Mouse (Mus musculus) lung, postnatal 25 days (tissue): ENCODE results near the gene Phospho1.
A peak's percentile ranks its signal among the peaks of the same experiment; 100 is the strongest.

ENCODE experiments used
- DNase-seq: peaks from one replicate; pipeline ENCODE4 v3.0.0; 2022; ENCODE audit warnings: low spot score

Gene Phospho1

DNA sequence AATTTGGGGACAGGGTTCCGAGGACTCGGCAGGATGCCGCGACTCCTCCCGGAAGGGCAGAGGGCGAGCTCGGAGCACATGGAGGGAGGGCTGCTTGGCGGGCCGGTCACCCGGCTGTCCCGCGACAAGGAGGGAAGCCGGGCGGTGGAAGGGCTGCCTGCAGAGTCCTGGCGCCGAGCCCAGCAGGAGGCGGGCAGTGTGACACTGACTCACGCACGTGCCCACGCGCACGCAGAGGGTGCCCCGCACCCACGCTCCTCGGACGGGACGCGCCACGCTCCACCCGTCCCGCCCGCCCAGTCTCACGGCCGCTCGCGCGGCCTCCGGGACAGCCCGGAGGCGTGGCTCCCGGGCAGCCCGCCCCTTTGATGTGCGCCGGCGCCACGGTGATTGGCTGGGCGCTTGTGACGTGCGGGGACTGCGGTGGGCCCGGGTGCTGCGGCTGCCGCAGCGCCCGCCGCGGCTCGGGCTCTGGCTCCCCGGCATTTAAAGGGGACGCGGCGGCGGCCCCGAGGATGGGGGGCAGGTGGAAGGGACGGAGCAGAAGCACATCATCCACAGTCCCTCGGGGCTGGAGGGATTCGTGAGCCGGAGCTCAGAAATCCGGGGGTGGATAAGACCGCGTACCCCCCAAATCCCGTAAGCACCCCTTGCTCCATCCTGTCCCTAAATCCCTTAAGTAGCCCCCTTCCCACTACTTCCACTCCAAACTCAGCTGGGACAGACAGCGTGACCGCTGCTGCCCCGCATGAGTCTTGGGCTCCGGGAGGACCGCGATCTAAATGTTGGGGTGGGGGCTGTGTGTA lies at the start of gene Phospho1:
TSS of gene Phospho1 (plus strand) at position 429 of the 806 bp plus-strand sequence.
- peak; percentile 93 for DNase-seq

DNA sequence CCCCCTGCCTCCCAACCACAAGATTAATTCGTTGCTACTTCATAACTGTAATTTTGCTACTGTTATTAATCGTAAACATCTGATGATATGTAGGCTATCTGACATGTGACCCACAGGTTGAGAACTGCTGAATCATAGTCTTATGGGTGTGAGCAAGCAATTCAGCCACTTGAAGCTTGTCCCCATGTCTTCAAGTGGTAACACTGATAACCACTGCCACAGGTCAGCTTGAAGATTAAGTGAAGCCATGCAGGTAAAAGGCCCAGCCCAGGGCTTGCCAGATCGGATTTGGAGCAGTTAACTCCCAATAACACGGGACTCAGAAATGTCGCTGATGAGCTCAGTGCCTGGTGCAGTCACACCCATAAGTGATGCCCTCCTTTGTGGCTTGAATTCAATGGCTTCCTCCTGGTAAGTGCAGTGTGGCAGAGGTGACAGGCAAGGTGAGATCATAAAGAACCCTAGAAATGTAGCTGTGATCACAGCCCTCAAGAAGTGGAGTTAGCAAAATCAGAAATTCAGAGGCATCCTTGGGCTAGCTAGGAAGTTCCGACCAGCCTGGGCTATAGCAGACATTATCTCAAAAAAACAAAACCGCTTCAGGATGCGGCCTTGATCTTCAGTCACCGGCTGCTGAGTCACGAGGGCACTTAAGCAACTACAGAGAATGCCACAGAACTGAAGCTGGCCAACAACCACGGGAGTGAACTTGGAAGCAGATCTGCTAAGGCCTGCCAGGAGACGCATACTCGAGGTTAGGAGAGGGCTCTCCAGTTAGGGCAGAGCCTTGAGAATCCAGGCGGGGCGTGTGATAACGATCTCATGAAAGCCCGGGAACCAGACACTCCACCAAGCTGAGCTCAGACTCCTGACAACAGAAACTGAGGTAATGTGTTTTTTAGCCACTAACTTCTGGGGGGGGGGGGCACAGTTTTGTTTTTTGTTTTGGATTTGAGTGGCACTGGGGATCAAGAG lies 46.7 kb upstream of the Phospho1 start:
- DNase-seq: peak; percentile 93

DNA sequence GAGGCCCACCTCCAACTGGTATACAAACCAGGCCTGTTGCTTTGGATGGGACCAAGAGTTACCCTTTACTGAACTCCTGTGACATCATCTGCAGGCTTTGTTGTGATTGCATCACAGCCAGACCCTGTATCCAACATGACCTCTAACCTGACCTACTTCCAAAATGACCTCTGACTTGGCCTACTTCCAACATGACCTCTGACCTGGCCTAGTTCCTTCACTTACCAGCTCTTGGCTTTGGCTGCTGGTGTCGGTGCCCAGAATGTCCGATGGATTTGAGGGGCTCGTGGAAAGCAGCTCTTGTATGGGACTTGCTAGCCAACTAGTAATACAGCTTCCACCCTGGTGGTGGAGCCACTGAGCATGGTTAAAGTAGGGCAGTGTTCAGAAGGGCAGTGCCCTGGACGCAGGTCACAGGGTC lies 45.5 kb upstream of the Phospho1 start:
- peak; percentile 54 for DNase-seq

DNA sequence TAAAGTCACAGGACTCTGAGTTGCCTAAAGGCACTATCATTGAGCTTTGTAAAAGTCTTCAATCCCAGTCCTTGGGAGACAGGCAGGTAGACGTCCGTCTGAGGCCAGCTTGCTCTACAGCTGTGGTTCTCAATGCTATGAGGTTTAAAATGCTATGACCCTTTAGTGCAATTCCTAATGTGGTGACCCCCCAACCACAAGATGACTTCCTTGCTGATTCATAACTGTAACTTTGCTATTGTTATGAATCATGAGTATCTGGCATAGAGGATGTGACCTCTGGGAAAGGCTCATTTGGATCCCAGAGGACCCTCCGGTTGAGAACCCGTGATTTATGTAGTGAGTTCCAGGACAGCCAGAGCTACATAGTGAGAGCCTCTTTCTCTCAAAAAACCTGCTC lies 44.9 kb upstream of the Phospho1 start:
- no peak for DNase-seq

DNA sequence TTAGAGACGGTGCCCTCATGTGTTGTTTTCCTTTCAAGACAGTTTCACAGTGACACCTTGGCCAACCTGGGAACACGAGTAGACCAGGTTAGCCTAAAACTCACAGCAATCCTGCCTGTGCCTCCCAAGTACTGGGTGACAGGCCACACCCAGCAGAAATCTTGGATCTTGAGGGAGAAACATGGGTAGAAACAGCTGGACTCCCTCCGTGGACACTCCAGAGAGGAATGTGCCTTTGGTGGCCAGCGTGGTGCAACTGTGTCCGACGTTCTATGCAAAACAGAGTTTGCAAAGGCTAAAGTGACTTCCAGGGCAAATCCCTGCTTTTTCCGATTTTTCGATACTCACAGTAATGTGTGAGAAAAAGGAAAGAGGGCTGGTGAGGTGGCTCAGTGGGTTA lies 43.8 kb upstream of the Phospho1 start:
- peak; percentile 62 for DNase-seq

DNA sequence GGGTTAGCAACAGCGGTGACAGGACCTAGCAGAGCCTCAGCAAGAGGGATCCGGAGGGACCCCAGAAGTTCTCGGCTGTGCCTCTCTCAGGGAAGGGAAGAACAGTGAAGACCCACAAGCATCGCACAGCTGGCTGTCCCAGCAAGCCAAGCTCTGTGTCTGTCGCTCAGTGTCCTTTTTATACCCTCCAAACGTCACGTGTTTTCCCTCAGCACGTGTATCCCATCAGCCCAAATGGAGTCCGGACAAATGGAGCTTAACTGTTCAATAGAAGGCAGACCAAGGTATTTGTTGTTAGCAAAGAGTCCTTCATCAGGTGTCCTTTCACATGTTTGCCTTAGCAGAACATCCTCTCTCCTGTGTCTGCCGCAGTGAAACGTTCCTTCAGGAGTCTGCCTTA lies 42.7 kb upstream of the Phospho1 start:
- DNase-seq: no peak

DNA sequence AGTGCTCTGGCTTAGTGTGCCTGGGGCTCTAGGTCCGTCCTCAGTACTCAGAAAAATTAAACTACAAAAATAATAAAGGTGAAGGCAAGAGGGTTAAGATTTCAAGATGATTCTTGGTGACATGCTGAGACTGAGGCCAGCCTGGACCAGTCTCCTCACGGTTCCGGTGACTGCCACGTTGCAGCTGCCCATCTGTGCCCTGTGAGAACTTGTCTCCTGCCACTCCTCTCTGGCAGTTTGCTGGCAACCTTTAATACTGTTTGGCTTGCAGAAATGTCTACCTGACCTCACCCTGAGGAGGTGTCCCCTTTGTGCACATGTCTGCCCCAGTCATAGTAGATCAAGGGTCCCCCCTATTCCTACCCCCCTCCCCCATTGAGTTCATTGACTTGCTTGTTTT lies 40.8 kb upstream of the Phospho1 start:
- no peak for DNase-seq

- no peak for DNase-seq
These were observed 40.3 kb upstream of the Phospho1 start for GRCm38 (mm10) chr11:95783958-95784357.

GRCm38 (mm10) chr11:95785675-95786074 lies 38.6 kb upstream of the Phospho1 start:
- no peak for DNase-seq

GRCm38 (mm10) chr11:95786511-95786910 lies 37.8 kb upstream of the Phospho1 start:
- no peak for DNase-seq

DNA sequence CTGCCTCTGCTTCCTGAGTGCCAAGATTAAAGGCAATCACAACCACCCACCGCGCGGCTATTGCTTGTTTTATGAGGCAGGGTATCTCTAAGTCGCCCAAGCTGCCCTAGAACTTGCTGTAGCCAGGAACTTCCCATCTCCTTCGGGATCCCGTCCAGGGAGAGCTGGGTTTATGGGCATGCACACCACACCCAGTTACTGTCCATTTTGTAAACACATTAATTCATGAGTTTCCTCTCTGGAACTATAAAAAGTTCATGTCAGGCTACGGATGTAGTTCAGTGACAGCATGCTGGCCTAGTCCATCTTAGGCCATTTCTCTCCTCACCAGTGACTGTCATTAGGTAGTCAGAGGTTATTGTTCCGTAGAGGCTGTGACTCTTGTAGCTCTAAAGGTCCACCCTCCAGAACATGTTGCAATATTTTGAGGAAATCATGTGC lies 34.8 kb upstream of the Phospho1 start:
- peak; percentile 73 for DNase-seq

- no peak for DNase-seq
These were observed 32.5 kb upstream of the Phospho1 start for GRCm38 (mm10) chr11:95791787-95792186.

GRCm38 (mm10) chr11:95792950-95793509 lies 31.3 kb upstream of the Phospho1 start:
- no peak for DNase-seq

DNA sequence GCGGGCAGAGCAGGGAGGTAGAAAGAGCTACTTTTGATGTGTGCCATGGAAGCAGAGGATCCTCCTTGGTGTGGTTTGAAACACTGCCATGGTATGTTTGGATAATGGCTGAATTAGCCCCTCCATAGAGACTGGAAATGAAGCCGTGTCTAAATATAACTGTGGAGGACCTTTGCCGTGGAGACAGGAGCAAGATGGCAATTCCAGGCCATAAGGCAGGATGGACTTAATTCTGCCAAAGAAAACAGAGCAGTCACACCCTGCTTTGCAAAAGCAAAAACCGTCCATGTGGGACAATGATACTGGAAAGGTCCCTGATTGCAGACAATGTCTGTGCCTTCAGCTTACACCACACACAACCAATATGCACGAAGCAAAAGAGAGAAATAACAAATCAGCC lies 30.1 kb upstream of the Phospho1 start:
- no peak for DNase-seq

- no peak for DNase-seq
These were observed 28.7 kb upstream of the Phospho1 start for GRCm38 (mm10) chr11:95795582-95795981.

DNA sequence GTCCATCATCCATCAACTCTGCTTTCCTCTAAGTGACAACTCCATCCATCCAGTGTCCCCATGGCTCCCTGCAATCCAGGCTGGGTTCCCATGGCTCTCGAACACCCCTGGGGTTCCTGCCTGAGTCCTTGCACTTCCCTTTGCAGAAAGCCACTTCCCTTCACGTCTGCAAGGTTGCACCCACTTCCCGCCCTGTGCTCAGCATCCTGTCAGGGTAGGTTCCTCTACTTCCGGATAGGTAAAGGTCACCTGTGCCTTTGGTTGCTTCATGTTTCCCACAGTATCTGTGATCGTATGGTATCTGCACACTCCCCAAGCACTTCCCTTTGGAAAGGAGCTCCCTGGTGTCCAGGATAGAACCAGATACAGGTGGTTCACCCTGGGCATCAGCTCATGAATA lies 19.3 kb upstream of the Phospho1 start:
- no peak for DNase-seq

DNA sequence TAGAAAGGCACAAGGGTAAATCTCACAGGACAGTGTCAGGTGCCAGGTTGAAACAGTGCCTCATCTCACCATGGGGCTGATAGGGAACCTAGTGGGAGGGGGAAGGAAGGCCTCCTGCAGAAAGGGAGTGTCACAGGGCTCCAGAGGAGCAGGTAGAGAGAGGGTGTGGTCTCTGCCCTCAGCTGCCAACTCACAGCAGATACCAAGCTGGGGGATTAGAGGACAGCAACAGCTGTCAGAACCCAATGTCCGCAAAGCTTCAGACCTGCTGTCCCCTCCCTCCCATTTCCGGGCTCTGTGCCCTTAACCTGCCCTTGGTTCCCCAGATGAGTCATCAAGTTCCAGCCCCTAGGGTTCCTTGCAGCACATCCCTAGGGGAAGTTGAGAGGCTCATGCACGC lies 18.8 kb upstream of the Phospho1 start:
- DNase-seq: no peak

GRCm38 (mm10) chr11:95807884-95808283 lies 16.4 kb upstream of the Phospho1 start:
- DNase-seq: no peak

DNA sequence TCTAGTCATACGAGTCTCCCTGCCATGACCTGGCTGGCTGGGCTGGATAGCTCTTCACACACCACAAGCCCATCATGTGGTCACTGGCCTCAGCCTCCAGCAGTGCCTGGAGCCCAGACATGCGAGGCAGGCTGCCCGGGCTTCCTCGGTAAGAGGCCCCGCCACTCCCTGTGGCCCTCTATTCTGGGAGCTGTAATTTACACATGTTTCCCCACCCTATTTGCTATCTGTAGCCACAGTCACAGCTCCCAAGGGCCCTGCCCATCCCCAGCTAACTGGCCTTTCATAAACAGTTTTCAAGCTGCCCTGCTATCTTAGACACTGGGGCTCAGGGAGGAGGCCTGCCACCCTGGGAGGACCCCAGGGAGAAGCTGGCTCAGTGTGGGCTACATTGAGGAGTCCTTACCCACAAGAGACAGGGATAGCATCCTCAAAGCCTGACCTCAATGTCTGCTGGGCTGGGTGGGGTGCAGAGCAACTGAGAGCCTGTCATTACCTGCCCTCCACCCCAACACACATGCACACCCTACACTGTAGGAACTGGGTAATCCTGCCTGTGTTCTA lies 15.8 kb upstream of the Phospho1 start:
- no peak for DNase-seq

DNA sequence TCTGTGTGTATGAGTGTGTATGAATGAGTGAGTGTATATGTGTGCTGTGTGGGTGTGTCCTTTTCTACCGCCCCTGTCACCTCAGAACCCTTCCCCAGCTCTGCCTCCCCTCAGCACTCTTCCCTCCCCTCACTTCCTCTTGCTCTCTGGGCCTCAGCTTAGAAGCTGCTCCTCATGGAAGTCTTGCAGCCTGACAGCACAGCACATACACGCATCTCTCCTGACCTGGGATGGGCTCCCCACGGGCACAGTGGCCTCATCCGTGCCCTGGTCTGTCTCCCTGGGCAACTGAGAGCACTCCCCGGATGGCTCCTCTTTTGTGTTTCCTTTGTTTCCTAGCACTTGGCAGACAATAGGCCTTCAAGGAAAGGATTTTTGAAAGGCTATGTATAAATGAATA lies 14.7 kb upstream of the Phospho1 start:
- no peak for DNase-seq

GRCm38 (mm10) chr11:95810828-95811227 lies 13.5 kb upstream of the Phospho1 start:
- DNase-seq: no peak

DNA sequence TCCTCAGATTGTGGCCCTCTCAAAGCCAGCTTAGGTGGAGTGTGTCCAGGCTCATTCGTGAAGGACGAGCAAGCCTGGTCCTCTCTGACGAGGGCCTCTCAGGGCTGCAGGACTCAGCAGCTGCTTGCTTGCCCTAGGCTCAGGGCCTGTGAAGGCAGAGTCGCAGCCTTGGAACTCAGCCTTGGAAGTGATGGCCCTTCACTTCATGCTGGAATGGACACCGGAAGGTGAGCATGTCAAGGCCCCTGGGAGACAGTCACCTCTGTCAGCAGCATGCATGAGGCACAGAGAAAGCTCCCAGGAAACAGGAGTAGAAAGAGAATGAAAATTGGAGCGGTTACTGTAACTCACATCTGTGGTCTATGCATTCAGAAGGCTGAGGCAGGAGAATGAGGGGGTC lies 12.6 kb upstream of the Phospho1 start:
- no peak for DNase-seq
